Mouse (Mus musculus) megakaryocyte, embryonic 14.5 days (primary cell): ENCODE results near the gene Mmd.

Source experiments
- FLI1 ChIP-seq: IDR thresholded peaks from 2 replicates; pipeline ENCODE4 v1.6.1; 2012; ENCODE audit warnings: low read length, inconsistent platforms, mixed read lengths
- GATA1 ChIP-seq: IDR thresholded peaks from 3 replicates; pipeline ENCODE4 v1.6.1; 2012; ENCODE audit warnings: mixed read lengths, low read length, inconsistent platforms, borderline replicate concordance

DNA sequence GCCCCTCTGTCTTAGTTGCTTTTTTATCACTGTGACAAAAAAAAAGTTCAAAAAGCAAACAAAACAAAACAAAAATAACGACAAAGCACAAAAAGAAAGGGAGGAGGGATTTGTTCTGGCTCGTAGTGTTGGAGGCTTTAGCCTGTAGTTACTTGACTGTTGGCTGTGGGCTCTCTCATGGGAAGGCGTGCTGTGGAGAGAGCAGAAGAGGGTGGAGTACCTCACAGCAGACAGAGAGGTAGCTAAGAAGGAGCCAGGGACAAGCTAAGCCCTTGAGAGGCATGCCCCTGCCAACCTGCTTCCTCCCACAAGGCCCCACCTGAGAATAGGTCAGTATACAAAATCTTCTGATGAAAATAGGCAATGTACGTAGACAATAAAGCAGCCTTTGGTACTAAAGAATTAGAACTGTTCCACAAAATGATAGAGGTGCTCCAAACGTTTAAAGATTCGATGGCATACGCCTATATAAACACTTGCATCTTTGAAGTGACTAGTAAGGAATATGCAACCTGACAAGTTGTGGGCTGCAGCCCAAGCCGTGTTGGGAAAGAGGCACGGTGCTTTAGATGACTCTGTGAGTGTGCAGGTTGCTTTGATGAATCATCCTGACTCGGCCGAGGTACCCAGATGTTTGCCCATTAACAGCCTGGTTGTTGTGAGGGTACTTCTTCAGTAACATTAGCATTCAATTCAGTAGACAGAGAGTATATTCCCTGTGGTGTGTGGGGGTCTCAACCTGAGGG is 21.0 kb downstream of the Mmd start:
- no peak for TF ChIP-seq GATA1
- TF ChIP-seq FLI1: no peak
